Comparison of ENCODE assay signal across 13 mouse cellular contexts in the genomic region with DNA sequence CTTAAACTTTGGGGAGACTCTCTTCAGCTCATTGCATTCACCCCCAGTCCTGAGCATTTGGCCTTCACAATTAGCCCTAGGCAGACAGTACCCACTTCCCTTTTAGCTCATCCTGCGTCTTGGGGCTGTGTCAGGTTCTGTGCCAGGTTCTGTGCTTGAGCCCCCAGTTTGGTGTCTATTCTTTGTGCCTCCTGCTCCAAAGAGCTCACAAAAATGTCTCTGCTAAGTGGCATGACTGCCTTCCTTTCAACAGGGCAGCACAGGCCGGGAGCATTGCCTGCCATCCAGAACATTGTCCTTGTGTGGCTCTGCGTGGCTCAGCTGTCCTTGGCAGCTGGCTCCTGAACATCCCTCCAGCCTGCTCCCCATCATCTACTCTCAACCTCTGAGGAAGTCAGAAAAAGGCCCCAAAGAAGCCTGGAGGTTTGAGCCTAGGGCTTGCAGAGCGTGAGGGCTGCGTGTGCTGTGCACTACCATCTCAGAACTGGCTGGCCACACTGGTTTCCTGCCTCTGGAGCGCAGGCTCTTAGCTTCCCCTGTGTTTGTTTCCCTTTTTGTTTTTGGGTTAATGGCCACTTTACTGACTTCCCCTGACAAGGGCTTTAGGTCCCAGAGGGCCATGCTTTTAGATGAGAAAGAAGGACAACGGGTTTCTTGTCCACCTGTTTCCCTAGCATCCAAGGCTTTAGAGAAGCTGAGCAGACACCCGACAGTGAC. TPM values are rescaled to one million over a fixed set of nuclear protein-coding genes. Genes with fewer than 3 reads are reported as not detected.
DNase-seq lines count a peak whose midpoint lies in the region; ATAC-seq and TF ChIP-seq lines count a peak whose summit lies in the region.
"Had no signal": no experiment of that assay in that cellular context is flagged by ENCODE, and none has a peak within 500 bp of the region (broad histone marks: within the 10 kb centered on the region; RNA-seq: fewer than 3 reads in every experiment).

No protein-coding gene starts in this region.

- no peaks in the 10 kb centered on the region for H3K9me3 ChIP-seq in forebrain, embryonic 10.5 days
- no peaks in the 10 kb centered on the region for H3K9me3 ChIP-seq in forebrain, embryonic 14.5 days (replicated peaks; ENCODE audit: control insufficient read depth, low read length)
- H3K9me3 ChIP-seq in liver, embryonic 13.5 days (replicated peaks): no peaks in the 10 kb centered on the region
- H3K9me3 ChIP-seq: midbrain, embryonic 13.5 days had no signal

- H3K4me2 ChIP-seq in forebrain, embryonic 14.5 days (ENCODE audit: low read length): no peak overlapping the region
- no peak overlapping the region for H3K4me2 ChIP-seq in liver, embryonic 13.5 days
- H3K4me2 ChIP-seq: midbrain, embryonic 13.5 days had no signal

- no peak for ATAC-seq in forebrain, embryonic 14.5 days
- ATAC-seq in liver, embryonic 13.5 days (ENCODE audit: low read depth): no peak

- no peak overlapping the region for H3K4me3 ChIP-seq in forebrain, embryonic 10.5 days
- no peak overlapping the region for H3K4me3 ChIP-seq in forebrain, embryonic 14.5 days (ENCODE audit: low read depth, low read length)
- H3K4me3 ChIP-seq in layer of hippocampus, adult 2 months: no peak overlapping the region
- no peak overlapping the region for H3K4me3 ChIP-seq in liver, embryonic 13.5 days (replicated peaks)
- H3K4me3 ChIP-seq: midbrain, embryonic 13.5 days had no signal

- DNase-seq in forebrain, embryonic 10.5 days (ENCODE audit: extremely low spot score, low spot score): no peak
- DNase-seq in forebrain, embryonic 14.5 days (ENCODE audit: low spot score): no peak
- DNase-seq in layer of hippocampus, adult 2 months (ENCODE audit: low spot score in 2 of 2): no peak
- DNase-seq in layer of hippocampus, adult 18-20 months (ENCODE audit: low spot score in 2 of 2): no peak
- peak; percentile 42 to 49 for DNase-seq in B cell, adult 2 months
- DNase-seq in liver, embryonic 13.5 days: no peak
- no peak for DNase-seq in thymus, postnatal 4 days
- DNase-seq in T-cell, adult 2 months (ENCODE audit: low spot score): no peak
- DNase-seq: cerebellum, adult 9-11 months; gastrocnemius, postnatal 25 days; kidney, adult 18-20 months had no signal

- H3K27me3 ChIP-seq in forebrain, embryonic 10.5 days (ENCODE audit: poor library complexity, severe bottlenecking): no peaks in the 10 kb centered on the region
- no peaks in the 10 kb centered on the region for H3K27me3 ChIP-seq in forebrain, embryonic 14.5 days (replicated peaks; ENCODE audit: control insufficient read depth, insufficient read depth, low read length)
- H3K27me3 ChIP-seq in liver, embryonic 13.5 days: no peaks in the 10 kb centered on the region
- H3K27me3 ChIP-seq: midbrain, embryonic 13.5 days had no signal

- WGBS in forebrain, embryonic 10.5 days: 81% methylated on average over 8 of the region's 8 CpGs
- 82% methylated on average over 8 of the region's 8 CpGs for WGBS in forebrain, embryonic 14.5 days
- 40% methylated on average over 8 of the region's 8 CpGs for WGBS in liver, embryonic 13.5 days (ENCODE audit: insufficient replicate concordance)

- TF ChIP-seq CTCF in layer of hippocampus, adult 2 months (conservative IDR thresholded peaks at IDR 0.05): no peak

- peak overlapping the region; percentile 75 for H3K27ac ChIP-seq in forebrain, embryonic 10.5 days
- H3K27ac ChIP-seq in forebrain, embryonic 14.5 days (ENCODE audit: low read depth, low read length): no peak overlapping the region
- peak overlapping the region; percentile 84 for H3K27ac ChIP-seq in layer of hippocampus, adult 2 months
- H3K27ac ChIP-seq in liver, embryonic 13.5 days: peak overlapping the region; percentile 61
- H3K27ac ChIP-seq: midbrain, embryonic 13.5 days had no signal

- no peak overlapping the region for H3K9ac ChIP-seq in forebrain, embryonic 14.5 days (ENCODE audit: low read length)
- H3K9ac ChIP-seq in liver, embryonic 13.5 days: no peak overlapping the region
- H3K9ac ChIP-seq: midbrain, embryonic 13.5 days had no signal

- peaks cover 39% of the 10 kb centered on the region for H3K4me1 ChIP-seq in forebrain, embryonic 10.5 days
- no peaks in the 10 kb centered on the region; the same call in 1 of the 2 replicates for H3K4me1 ChIP-seq in forebrain, embryonic 14.5 days (ENCODE audit: control insufficient read depth, insufficient read depth, low read length)
- peaks cover 19% of the 10 kb centered on the region; the same call in 1 of the 2 replicates for H3K4me1 ChIP-seq in liver, embryonic 13.5 days (replicated peaks)

- H3K36me3 ChIP-seq in forebrain, embryonic 10.5 days (replicated peaks): peaks cover 5% of the 10 kb centered on the region
- no peaks in the 10 kb centered on the region for H3K36me3 ChIP-seq in forebrain, embryonic 14.5 days (ENCODE audit: control insufficient read depth, insufficient read depth, low read length)
- H3K36me3 ChIP-seq in liver, embryonic 13.5 days: no peaks in the 10 kb centered on the region

RNA-seq across cellular contexts. Expression of gene Hs1bp3, which starts 34.7 kb away (rescaled TPM):
- 15.3 and 17.8 TPM in 2 replicates for polyA plus RNA-seq in forebrain, embryonic 10.5 days (2016; fragmentation: Nextera tagmentation; extraction: Ambion mirVana)
- polyA plus RNA-seq in forebrain, embryonic 14.5 days (2014; fragmentation: Nextera tagmentation; extraction: Ambion mirVana): 8.3 and 8.4 TPM in 2 replicates
- total RNA-seq in layer of hippocampus, adult 2 months (2021): 10 to 100 TPM; 12.2 to 15.1 TPM
- total RNA-seq in layer of hippocampus, adult 18-20 months (2021): 10 to 100 TPM; 18.2 to 18.3 TPM
- polyA plus RNA-seq in liver, embryonic 13.5 days (2015; fragmentation: Nextera tagmentation; extraction: Ambion mirVana): 3.7 and 4.1 TPM in 2 replicates

RNA-seq across cellular contexts. Expression of gene Gdf7, which starts 46.1 kb away (rescaled TPM):
- 0.11 TPM in 1 of 2 replicates, not detected in the other for polyA plus RNA-seq in forebrain, embryonic 10.5 days (2016; fragmentation: Nextera tagmentation; extraction: Ambion mirVana)
- polyA plus RNA-seq in forebrain, embryonic 14.5 days (2014; fragmentation: Nextera tagmentation; extraction: Ambion mirVana): not detected in 2 replicates
- not detected for total RNA-seq in layer of hippocampus, adult 2 months (2021)
- total RNA-seq in layer of hippocampus, adult 18-20 months (2021): under 1 TPM; 0.30 to 0.59 TPM
- not detected in 2 replicates for polyA plus RNA-seq in liver, embryonic 13.5 days (2015; fragmentation: Nextera tagmentation; extraction: Ambion mirVana)
- total RNA-seq: gastrocnemius, postnatal 25 days had no signal
- polyA plus RNA-seq: thymus, postnatal 0 days had no signal

Comparison
In these comparisons a context has a peak if more than half of its experiments do, and no peak if none do; other contexts are left out.
1. DNase-seq: peak in B cell, adult 2 months (2 of 2); none in forebrain, embryonic 10.5 days (single experiment), forebrain, embryonic 14.5 days (single experiment), layer of hippocampus, adult 2 months (0 of 2), layer of hippocampus, adult 18-20 months (0 of 2), liver, embryonic 13.5 days (single experiment), thymus, postnatal 4 days (single experiment) and T-cell, adult 2 months (single experiment).